Mouse (Mus musculus) heart, postnatal 36 days (tissue): ENCODE measurements around the gene Gpn3. TPM values are rescaled to one million over a fixed set of nuclear protein-coding genes. Genes with fewer than 3 reads are reported as not detected.
"Not testable (repeated sequence)": the region's sequence is repeated elsewhere in the genome, so short reads cannot be mapped to it uniquely, and the experiment has no call there.

ENCODE experiments used
- DNase-seq, 2 experiments: peaks; one replicate each; pipeline ENCODE4 v3.0.0; 2021 to 2022
- intact Hi-C: fragments of 180-260 bp; cut with DNase I; formaldehyde crosslinking; loops from one replicate; pipeline ENCODE4 v1.15.1; 2025
- total RNA-seq, 2 experiments: library from RNA; stranded (reverse); gene quantifications; 2 replicates each; pipeline ENCODE4 v1.2.3; 2021

Gene Gpn3
- total RNA-seq, 2 experiments from 2014 or later: 26.6 to 30.6 TPM

GRCm38 (mm10) chr5:122412826-122413225 lies 41.1 kb downstream of the Gpn3 start:
- no peak for DNase-seq
- intact Hi-C loops: no loop called here

GRCm38 (mm10) chr5:122414351-122414750 lies 42.7 kb downstream of the Gpn3 start:
- intact Hi-C loops: no loop called here
- DNase-seq: no peak

GRCm38 (mm10) chr5:122415465-122415864 lies 43.8 kb downstream of the Gpn3 start:
- no peak for DNase-seq
- intact Hi-C loops: no loop called here

- DNase-seq: not testable (repeated sequence)
- intact Hi-C loops: loop anchor here (5.0 kb wide), 2 partner anchors 82 to 207 kb away; partner anchors contain the start of gene Atp2a2
These were observed 49.0 kb downstream of the Gpn3 start for GRCm38 (mm10) chr5:122420676-122421075.

- intact Hi-C loops: loop anchor here (2.0 to 5.0 kb wide), 3 partner anchors 19 to 206 kb away; partner anchors contain the start of gene Atp2a2
- no peak for DNase-seq
These were observed 49.8 kb downstream of the Gpn3 start, which contains the start of gene Anapc7 for GRCm38 (mm10) chr5:122421271-122422068. TSS of gene Anapc7 (plus strand) at chr5:122421693.

- intact Hi-C loops: loop anchor here (2.0 to 5.0 kb wide), 3 partner anchors 20 to 205 kb away; partner anchors contain the start of gene Atp2a2
- DNase-seq: peak; percentile 91 to 95
These were observed 50.6 kb downstream of the Gpn3 start for GRCm38 (mm10) chr5:122422071-122422964.

- intact Hi-C loops: loop anchor here (2.0 to 5.0 kb wide), 3 partner anchors 20 to 204 kb away; partner anchors contain the start of gene Atp2a2
- DNase-seq: no peak
These were observed 51.4 kb downstream of the Gpn3 start for GRCm38 (mm10) chr5:122423083-122423482.

- no peak for DNase-seq
- intact Hi-C loops: no loop called here
These were observed 53.9 kb downstream of the Gpn3 start for GRCm38 (mm10) chr5:122425550-122425949.

- DNase-seq: no peak
- intact Hi-C loops: no loop called here
These were observed 58.5 kb downstream of the Gpn3 start for GRCm38 (mm10) chr5:122430036-122430775.

- intact Hi-C loops: no loop called here
These were observed 59.5 kb downstream of the Gpn3 start for GRCm38 (mm10) chr5:122431221-122431620.

More at GRCm38 (mm10) chr5:122431221-122431620, 59.5 kb downstream of the Gpn3 start:
- no peak for DNase-seq

Other genes starting within 250 kb of the Gpn3 start
- not detected for gene Ccdc63, start 231.1 kb upstream of the Gpn3 start, total RNA-seq
- 100 to 1,000 TPM; 118 to 125 TPM for gene Ppp1cc, start 213.6 kb upstream of the Gpn3 start, total RNA-seq
- gene Hvcn1, start 165.1 kb upstream of the Gpn3 start, total RNA-seq: 1 to 10 TPM; 1.4 to 1.7 TPM
- 1 to 10 TPM; 4.3 to 4.6 TPM for gene Tctn1, start 107.4 kb upstream of the Gpn3 start, total RNA-seq
- 10 to 100 TPM; 89.5 to 98.4 TPM for gene Pptc7, start 87.5 kb upstream of the Gpn3 start, total RNA-seq
- gene Rad9b, start 17.6 kb upstream of the Gpn3 start, total RNA-seq: under 1 TPM; 0.57 to 0.94 TPM
- 10 to 100 TPM; 94.4 to 97.5 TPM for gene Vps29, start 17.5 kb upstream of the Gpn3 start, total RNA-seq
- gene Fam216a, start 488 bp downstream of the Gpn3 start, total RNA-seq: 10 to 100 TPM; 11.7 to 14.7 TPM
- gene Arpc3, start 20.0 kb downstream of the Gpn3 start, total RNA-seq: 100 to 1,000 TPM in 1 of 2 experiments, 10 to 100 TPM in 1; 99.6 to 103 TPM
- 10 to 100 TPM; 31.7 to 35.1 TPM for gene Anapc7, start 49.8 kb downstream of the Gpn3 start, total RNA-seq
- gene Atp2a2, start 130.3 kb downstream of the Gpn3 start, total RNA-seq: over 10,000 TPM; 11,843 to 11,873 TPM
- gene Ift81, start 242.6 kb downstream of the Gpn3 start, total RNA-seq: 10 to 100 TPM; 66.7 to 71.1 TPM